Mouse (Mus musculus): ENCODE measurements around the gene Asic4. TPM values are rescaled to one million over a fixed set of nuclear protein-coding genes. Genes with fewer than 3 reads are reported as not detected.
A peak's percentile ranks its signal among the peaks of the same experiment; 100 is the strongest.

Asic4 gene
- polyA plus RNA-seq, 1 experiment from 2014 or later = 4.9 TPM

DNA sequence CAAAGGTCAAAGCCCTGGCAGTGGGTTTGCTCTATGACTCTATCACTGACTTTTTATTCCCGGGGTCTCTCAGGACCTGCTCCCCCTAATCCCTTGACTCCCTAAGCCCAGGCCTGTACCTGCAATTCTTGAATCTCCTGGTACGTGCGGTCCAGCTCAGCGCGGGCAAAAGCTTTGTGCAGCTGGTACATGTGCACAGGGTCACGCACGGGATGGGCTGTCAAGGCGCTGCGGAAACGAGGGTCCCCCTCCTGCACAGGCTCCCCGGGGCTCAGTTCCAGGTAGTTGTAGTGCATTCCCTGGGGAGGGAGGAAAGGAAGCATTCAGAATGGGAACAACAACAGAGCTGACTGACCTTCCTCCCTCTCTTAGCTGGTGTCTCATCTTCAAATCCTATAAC is 26.2 kb downstream of the Asic4 start:
- no peaks in the 10 kb centered on the region for H3K9me3 ChIP-seq (ENCODE audit: control insufficient read depth, low read length)
- no peak for DNase-seq (ENCODE audit: low spot score)
- H3K27ac ChIP-seq = no peak overlapping the region
- peaks cover 52% of the 10 kb centered on the region for H3K36me3 ChIP-seq (replicated peaks; ENCODE audit: control insufficient read depth, insufficient read depth)
- H3K4me2 ChIP-seq (replicated peaks) = no peak overlapping the region
- H3K27me3 ChIP-seq (ENCODE audit: control insufficient read depth, insufficient read depth, low read length) = no peaks in the 10 kb centered on the region
- H3K4me3 ChIP-seq (replicated peaks; ENCODE audit: low read length) = no peak overlapping the region
- no peak for ATAC-seq (ENCODE audit: low FRiP score)
- WGBS = 92% methylated on average over 11 of the region's 11 CpGs
- H3K9ac ChIP-seq = no peak overlapping the region
- peaks cover 37% of the 10 kb centered on the region for H3K4me1 ChIP-seq (replicated peaks; ENCODE audit: control insufficient read depth, insufficient read depth, low read length)

DNA sequence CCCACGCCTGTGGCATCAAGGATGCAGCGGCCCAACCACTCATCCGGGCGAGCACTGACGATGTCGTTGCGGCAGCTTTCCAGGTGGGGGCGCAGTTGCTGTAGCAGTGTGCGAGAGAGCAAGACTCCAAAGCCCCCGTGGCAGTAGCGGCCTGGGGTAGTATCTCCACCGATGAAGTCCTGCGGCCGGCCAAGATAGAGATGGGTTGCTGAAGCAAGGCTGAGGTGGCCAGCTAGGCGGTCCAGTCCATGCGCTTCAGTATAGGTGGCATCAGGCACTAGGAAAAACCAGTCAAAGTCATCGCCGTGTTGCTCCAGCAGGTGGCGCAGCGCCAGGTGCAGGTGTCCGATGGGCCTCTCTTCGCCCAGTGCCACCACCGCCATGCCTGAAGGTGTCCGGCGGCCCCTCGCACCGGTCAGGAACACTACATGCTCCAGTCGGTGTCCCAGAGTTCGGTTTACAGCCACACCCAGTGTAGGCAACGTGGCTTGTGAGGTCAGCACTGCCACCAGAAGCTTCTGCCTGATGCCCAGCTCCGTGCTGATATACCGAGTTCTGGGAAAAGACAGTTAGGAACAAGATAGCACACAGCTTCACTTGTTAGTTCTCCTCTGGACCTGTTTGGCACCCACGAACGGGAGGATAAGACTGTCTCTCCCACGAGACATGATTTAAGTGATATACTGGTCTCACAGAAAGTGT is 27.2 kb downstream of the Asic4 start:
- peak overlapping the region; percentile 61 for H3K4me2 ChIP-seq (replicated peaks)
- WGBS = 8% methylated on average over 35 of the region's 35 CpGs
- no peaks in the 10 kb centered on the region for H3K27me3 ChIP-seq (ENCODE audit: control insufficient read depth, insufficient read depth, low read length)
- DNase-seq (ENCODE audit: low spot score) = peak; percentile 83
- H3K4me1 ChIP-seq (replicated peaks; ENCODE audit: control insufficient read depth, insufficient read depth, low read length) = peaks cover 38% of the 10 kb centered on the region
- peaks cover 48% of the 10 kb centered on the region for H3K36me3 ChIP-seq (replicated peaks; ENCODE audit: control insufficient read depth, insufficient read depth)
- no peak overlapping the region for H3K9ac ChIP-seq
- peak overlapping the region; percentile 87 for H3K4me3 ChIP-seq (replicated peaks; ENCODE audit: low read length)
- no peaks in the 10 kb centered on the region for H3K9me3 ChIP-seq (ENCODE audit: control insufficient read depth, low read length)
- H3K27ac ChIP-seq = no peak overlapping the region
- peak; percentile 21; the same call in 1 of the 2 replicates for ATAC-seq (ENCODE audit: low FRiP score)

DNA sequence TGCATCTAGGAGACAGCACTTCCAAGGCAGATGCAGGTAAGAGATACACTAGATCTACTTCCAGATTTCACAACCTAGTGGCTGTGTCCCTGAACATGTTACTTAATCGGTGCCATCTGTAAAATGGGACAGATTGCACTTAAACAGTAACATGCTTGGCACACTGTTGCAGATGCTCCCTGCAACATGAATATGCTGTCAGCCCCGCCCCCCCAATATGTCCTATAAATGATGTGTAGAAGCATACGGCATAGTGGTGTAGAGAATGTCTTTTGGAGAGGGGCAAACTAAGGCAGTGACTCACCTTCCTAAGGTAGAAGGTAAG is 27.7 kb downstream of the Asic4 start:
- Histone ChIP-seq H3K9ac (peak overlapping the region; percentile 90), H3K4me1 (replicated peaks; ENCODE audit: control insufficient read depth, insufficient read depth, low read length) (peaks cover 38% of the 10 kb centered on the region), H3K36me3 (replicated peaks; ENCODE audit: control insufficient read depth, insufficient read depth) (peaks cover 48% of the 10 kb centered on the region), H3K4me3 (replicated peaks; ENCODE audit: low read length) (peak overlapping the region; percentile 87), H3K9me3 (ENCODE audit: control insufficient read depth, low read length) (no peaks in the 10 kb centered on the region), H3K27ac (0 out of 2 replicates have a peak overlapping the region, but pooled peaks have one; percentile 87), H3K27me3 (ENCODE audit: control insufficient read depth, insufficient read depth, low read length) (no peaks in the 10 kb centered on the region), H3K4me2 (replicated peaks) (peak overlapping the region; percentile 61)
- no peak for DNase-seq (ENCODE audit: low spot score)
- 51% methylated on average over 3 of the region's 3 CpGs for WGBS
- no peak for ATAC-seq (ENCODE audit: low FRiP score)

DNA sequence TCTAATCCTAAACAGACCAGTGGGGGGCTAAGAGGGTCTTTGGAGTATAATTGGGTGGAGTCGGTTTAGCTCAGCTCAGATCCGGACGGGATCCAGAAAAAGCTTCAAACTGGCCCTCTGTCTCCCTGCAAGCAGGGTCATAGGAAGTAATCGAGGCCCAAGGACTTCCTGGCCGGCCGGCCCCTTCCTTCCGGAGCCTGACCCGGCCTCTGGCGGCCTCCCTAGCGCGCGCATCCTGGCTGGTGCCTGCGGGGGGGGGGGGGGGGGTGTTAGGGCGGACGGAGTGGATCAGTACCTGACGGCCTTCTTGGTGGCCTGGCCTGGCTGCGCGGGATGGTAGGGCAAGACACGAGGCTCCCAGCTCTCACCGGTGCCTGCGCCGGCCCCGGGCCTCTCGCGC is 28.3 kb downstream of the Asic4 start:
- peaks cover under 1% of the 10 kb centered on the region; the same call in 1 of the 2 replicates for H3K27me3 ChIP-seq (ENCODE audit: control insufficient read depth, insufficient read depth, low read length)
- H3K27ac ChIP-seq = peak overlapping the region; percentile 87
- 2% methylated on average over 21 of the region's 25 CpGs for WGBS
- peaks cover 38% of the 10 kb centered on the region for H3K4me1 ChIP-seq (replicated peaks; ENCODE audit: control insufficient read depth, insufficient read depth, low read length)
- H3K4me3 ChIP-seq (replicated peaks; ENCODE audit: low read length) = peak overlapping the region; percentile 87
- peak overlapping the region; percentile 90 for H3K9ac ChIP-seq
- no peaks in the 10 kb centered on the region for H3K9me3 ChIP-seq (ENCODE audit: control insufficient read depth, low read length)
- no peak; the same call in 1 of the 2 replicates for ATAC-seq (ENCODE audit: low FRiP score)
- DNase-seq (ENCODE audit: low spot score) = no peak
- peaks cover 48% of the 10 kb centered on the region for H3K36me3 ChIP-seq (replicated peaks; ENCODE audit: control insufficient read depth, insufficient read depth)
- peak overlapping the region; percentile 61 for H3K4me2 ChIP-seq (replicated peaks)

DNA sequence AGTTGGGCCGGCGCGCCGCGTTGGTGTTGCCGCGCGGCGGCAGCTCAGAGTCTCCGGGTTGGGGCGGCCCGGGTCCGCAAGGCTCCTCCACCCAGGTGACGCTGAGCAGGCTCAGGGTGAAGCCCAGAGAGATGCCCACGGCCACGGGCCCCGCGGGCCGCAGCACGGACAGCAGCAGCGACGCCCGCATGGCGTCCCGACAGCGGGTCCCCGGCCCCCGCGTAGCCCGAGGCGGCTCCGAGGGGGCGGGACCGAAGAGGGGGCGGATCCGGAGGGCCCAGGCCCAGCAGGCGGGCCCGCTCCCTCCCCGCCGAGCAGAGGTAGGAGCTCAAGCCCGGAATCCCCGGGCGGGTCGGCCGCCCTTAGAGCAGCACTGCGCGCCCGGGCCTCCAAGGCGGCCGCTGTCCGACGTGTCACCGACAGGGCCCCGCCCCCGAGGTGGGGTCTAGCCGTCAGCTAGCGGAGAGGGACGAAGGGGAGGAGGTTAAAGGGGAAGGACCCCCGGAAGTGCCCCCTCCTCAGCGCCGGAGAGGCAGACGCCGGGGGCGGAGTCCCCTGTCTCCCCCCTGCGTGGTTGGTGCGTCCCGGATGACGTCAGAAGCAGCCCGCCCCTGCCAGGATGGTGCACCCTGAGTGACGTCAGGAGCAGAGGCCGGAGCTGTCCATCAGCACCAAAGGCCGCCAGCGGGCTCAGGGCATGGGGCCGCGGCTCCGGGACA is 28.8 kb downstream of the Asic4 start, which contains the start of the genes Chpf and Tmem198:
Gene Chpf (minus strand): TSS at position 392 of the 719 bp plus-strand sequence.
Gene Tmem198 (plus strand): TSS at position 617 of the 719 bp plus-strand sequence.
- Histone ChIP-seq H3K9me3 (ENCODE audit: control insufficient read depth, low read length) (no peaks in the 10 kb centered on the region), H3K4me3 (replicated peaks; ENCODE audit: low read length) (peak within 1 kb of the TSS; percentile 87), H3K27ac (peak within 1 kb of the TSS; percentile 87), H3K9ac (peak within 1 kb of the TSS; percentile 90), H3K27me3 (ENCODE audit: control insufficient read depth, insufficient read depth, low read length) (peaks cover 5% of the 10 kb centered on the region), H3K4me2 (replicated peaks) (peak within 1 kb of the TSS; percentile 61), H3K36me3 (replicated peaks; ENCODE audit: control insufficient read depth, insufficient read depth) (peaks cover 47% of the 10 kb centered on the region), H3K4me1 (replicated peaks; ENCODE audit: control insufficient read depth, insufficient read depth, low read length) (peaks cover 38% of the 10 kb centered on the region)
- DNase-seq (ENCODE audit: low spot score) = peak; percentile 96
- 0% methylated on average over 70 of the region's 76 CpGs for WGBS
- peak; percentile 91 for ATAC-seq (ENCODE audit: low FRiP score)

DNA sequence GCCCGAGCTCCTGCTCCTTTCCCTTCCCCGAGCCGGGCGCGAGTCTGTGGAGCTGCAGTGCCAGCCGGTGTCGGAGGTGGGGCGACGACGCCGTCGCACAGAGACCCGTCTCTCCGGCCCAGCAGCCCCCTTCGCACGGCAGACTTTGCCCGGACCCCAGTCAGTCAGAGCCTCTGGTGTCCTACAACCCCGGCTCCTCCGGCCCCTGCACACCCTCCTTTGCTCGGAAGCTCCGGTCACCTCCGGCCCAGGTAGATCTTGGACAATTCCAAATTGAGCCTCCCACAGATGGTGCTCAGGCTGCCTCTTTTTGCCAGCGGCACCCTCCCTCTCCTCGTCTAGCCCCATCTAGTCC is 29.4 kb downstream of the Asic4 start:
- Histone ChIP-seq H3K27me3 (ENCODE audit: control insufficient read depth, insufficient read depth, low read length) (peaks cover 10% of the 10 kb centered on the region), H3K4me1 (replicated peaks; ENCODE audit: control insufficient read depth, insufficient read depth, low read length) (peaks cover 38% of the 10 kb centered on the region), H3K9ac (peak overlapping the region; percentile 90), H3K4me3 (replicated peaks; ENCODE audit: low read length) (peak overlapping the region; percentile 87), H3K36me3 (replicated peaks; ENCODE audit: control insufficient read depth, insufficient read depth) (peaks cover 47% of the 10 kb centered on the region), H3K9me3 (ENCODE audit: control insufficient read depth, low read length) (no peaks in the 10 kb centered on the region), H3K27ac (peak overlapping the region; percentile 87), H3K4me2 (replicated peaks) (peak overlapping the region; percentile 61)
- 0% methylated on average over 17 of the region's 24 CpGs for WGBS
- no peak for DNase-seq (ENCODE audit: low spot score)
- no peak; the same call in none of the 2 replicates for ATAC-seq (ENCODE audit: low FRiP score)

DNA sequence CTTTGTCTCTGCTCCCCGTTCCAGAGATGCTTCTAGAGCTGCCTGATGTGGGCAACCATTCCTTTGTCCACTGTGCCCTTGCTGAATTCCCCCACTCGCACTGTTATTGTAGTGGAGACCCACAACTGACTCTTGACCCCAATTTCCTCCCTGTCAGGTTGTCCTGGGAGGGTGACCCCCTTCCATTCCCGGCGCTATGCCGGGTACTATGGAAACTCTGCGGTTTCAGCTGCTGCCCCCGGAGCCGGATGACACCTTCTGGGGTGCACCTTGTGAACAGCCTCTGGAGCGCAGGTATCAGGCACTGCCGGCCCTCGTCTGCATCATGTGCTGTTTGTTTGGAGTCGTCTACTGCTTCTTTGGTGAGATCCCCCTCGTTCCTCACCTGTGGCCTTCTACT is 29.8 kb downstream of the Asic4 start:
- Histone ChIP-seq H3K9me3 (ENCODE audit: control insufficient read depth, low read length) (no peaks in the 10 kb centered on the region), H3K36me3 (replicated peaks; ENCODE audit: control insufficient read depth, insufficient read depth) (peaks cover 47% of the 10 kb centered on the region), H3K27ac (peak overlapping the region; percentile 87), H3K4me2 (replicated peaks) (peak overlapping the region; percentile 61), H3K9ac (peak overlapping the region; percentile 90), H3K27me3 (ENCODE audit: control insufficient read depth, insufficient read depth, low read length) (peaks cover 14% of the 10 kb centered on the region), H3K4me3 (replicated peaks; ENCODE audit: low read length) (peak overlapping the region; percentile 87), H3K4me1 (replicated peaks; ENCODE audit: control insufficient read depth, insufficient read depth, low read length) (peaks cover 38% of the 10 kb centered on the region)
- DNase-seq (ENCODE audit: low spot score) (no peak), ATAC-seq (ENCODE audit: low FRiP score) (no peak)
- WGBS = 12% methylated on average over 13 of the region's 13 CpGs

DNA sequence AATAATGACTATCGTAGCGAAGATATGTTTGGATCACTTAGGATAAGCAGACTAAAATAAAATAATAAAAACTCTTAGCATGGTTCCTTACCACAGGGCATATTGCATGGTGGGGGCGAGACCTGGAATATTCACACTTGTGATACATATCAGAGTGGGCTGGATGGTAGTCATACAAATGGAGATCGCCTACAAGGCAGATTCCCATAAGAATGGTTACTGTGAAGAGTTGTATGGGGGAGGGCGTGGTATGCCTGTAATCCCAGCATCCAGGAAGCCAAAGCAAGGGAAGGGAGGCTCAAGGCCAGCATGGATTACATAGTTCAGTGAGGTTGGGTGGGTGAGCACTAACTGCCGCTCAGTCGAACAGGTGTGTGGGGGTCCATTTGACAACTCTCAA is 30.5 kb downstream of the Asic4 start:
- Histone ChIP-seq H3K9ac (peak overlapping the region; percentile 90), H3K4me2 (replicated peaks) (peak overlapping the region; percentile 61), H3K36me3 (replicated peaks; ENCODE audit: control insufficient read depth, insufficient read depth) (peaks cover 47% of the 10 kb centered on the region), H3K4me3 (replicated peaks; ENCODE audit: low read length) (peak overlapping the region; percentile 87), H3K27me3 (ENCODE audit: control insufficient read depth, insufficient read depth, low read length) (peaks cover 21% of the 10 kb centered on the region), H3K4me1 (replicated peaks; ENCODE audit: control insufficient read depth, insufficient read depth, low read length) (peaks cover 38% of the 10 kb centered on the region), H3K27ac (no peak overlapping the region), H3K9me3 (ENCODE audit: control insufficient read depth, low read length) (no peaks in the 10 kb centered on the region)
- DNase-seq (ENCODE audit: low spot score) (no peak), ATAC-seq (ENCODE audit: low FRiP score) (no peak)
- WGBS = 82% methylated on average over 7 of the region's 7 CpGs

DNA sequence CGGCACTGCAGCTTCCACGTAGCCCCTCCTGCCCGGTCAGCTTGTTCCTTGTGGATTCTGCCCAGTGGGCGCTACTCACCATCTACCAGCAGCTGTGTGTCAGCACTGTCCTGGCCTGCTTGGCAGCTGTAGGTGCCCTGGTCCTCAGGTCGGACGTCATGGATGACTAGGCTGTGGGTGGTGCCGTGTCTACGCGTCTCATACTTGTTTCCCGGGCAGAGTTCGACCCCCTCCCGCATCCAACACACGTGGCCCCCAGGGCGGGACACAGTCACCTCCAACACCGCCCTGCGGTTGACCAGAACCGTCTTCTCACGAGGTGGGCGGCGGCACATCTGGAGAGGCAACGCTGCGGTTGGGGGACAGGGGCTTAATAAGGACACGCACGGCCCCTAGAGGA is 36.3 kb downstream of the Asic4 start:
- peaks cover 58% of the 10 kb centered on the region for H3K27me3 ChIP-seq (ENCODE audit: control insufficient read depth, insufficient read depth, low read length)
- 0 out of 2 replicates have a peak overlapping the region, but pooled peaks have one; percentile 43 for H3K4me3 ChIP-seq (replicated peaks; ENCODE audit: low read length)

More for the DNA sequence above, 36.3 kb downstream of the Asic4 start:
- DNase-seq (ENCODE audit: low spot score) = no peak
- ATAC-seq (ENCODE audit: low FRiP score) = no peak
- peaks cover 11% of the 10 kb centered on the region for H3K4me1 ChIP-seq (replicated peaks; ENCODE audit: control insufficient read depth, insufficient read depth, low read length)
- 9% methylated on average over 24 of the region's 24 CpGs for WGBS
- peak overlapping the region; percentile 78 for H3K4me2 ChIP-seq (replicated peaks)
- no peak overlapping the region for H3K27ac ChIP-seq
- peaks cover 48% of the 10 kb centered on the region for H3K36me3 ChIP-seq (replicated peaks; ENCODE audit: control insufficient read depth, insufficient read depth)
- H3K9ac ChIP-seq = no peak overlapping the region
- no peaks in the 10 kb centered on the region for H3K9me3 ChIP-seq (ENCODE audit: control insufficient read depth, low read length)

Data from hindbrain, embryonic 14.5 days (tissue).